Comparison of ENCODE assay signal across 8 mouse cellular contexts in genomic region chr5:137347856-137348255, GRCm38 (mm10). TPM values are rescaled to one million over a fixed set of nuclear protein-coding genes. Genes with fewer than 3 reads are reported as not detected.
DNase-seq lines count a peak whose midpoint lies in the region; ATAC-seq lines count a peak whose summit lies in the region.

No protein-coding gene starts in this region.

- H3K27me3 ChIP-seq in heart, embryonic 14.5 days (ENCODE audit: control insufficient read depth, insufficient read depth, low read length), result no peaks in the 10 kb centered on the region
- peaks cover 26% of the 10 kb centered on the region for H3K27me3 ChIP-seq in neural tube, embryonic 15.5 days (replicated peaks)

- peak overlapping the region; percentile 94 to 98 for H3K27ac ChIP-seq in heart, embryonic 14.5 days (replicated peaks in 1 of 2; ENCODE audit: control insufficient read depth in 1 of 2, insufficient read depth in 1 of 2, low read depth in 2 of 2, low read length in 2 of 2)
- 0 out of 2 replicates have a peak overlapping the region, but pooled peaks have one; percentile 28 for H3K27ac ChIP-seq in neural tube, embryonic 15.5 days (replicated peaks)

- no peaks in the 10 kb centered on the region for H3K36me3 ChIP-seq in heart, embryonic 14.5 days (ENCODE audit: control insufficient read depth, insufficient read depth, low read length)
- no peaks in the 10 kb centered on the region for H3K36me3 ChIP-seq in neural tube, embryonic 15.5 days

- H3K4me2 ChIP-seq in heart, embryonic 14.5 days (ENCODE audit: low read length), result peak overlapping the region; percentile 78
- H3K4me2 ChIP-seq in neural tube, embryonic 15.5 days, result peak overlapping the region; percentile 94; the same call in 1 of the 2 replicates

- DNase-seq in kidney, adult 18-20 months, result peak; percentile 45
- DNase-seq in kidney, adult 11 months, result no peak
- peak; percentile 29 to 53 for DNase-seq in kidney, postnatal 4 days
- no peak for DNase-seq in layer of hippocampus, adult 9-10 months (ENCODE audit: low spot score)
- DNase-seq in gastrocnemius, postnatal 10 days, result no peak

- H3K4me3 ChIP-seq in heart, embryonic 14.5 days (ENCODE audit: control insufficient read depth in 1 of 2, insufficient read depth in 1 of 2, low read depth in 1 of 2, low read length in 2 of 2), result no peak overlapping the region
- no peak overlapping the region for H3K4me3 ChIP-seq in neural tube, embryonic 15.5 days (replicated peaks)

- H3K9me3 ChIP-seq in heart, embryonic 14.5 days (ENCODE audit: control insufficient read depth, low read length), result no peaks in the 10 kb centered on the region
- no peaks in the 10 kb centered on the region for H3K9me3 ChIP-seq in neural tube, embryonic 15.5 days (replicated peaks)

- 28% methylated on average over 7 of the region's 7 CpGs for WGBS in heart, embryonic 14.5 days
- WGBS in neural tube, embryonic 15.5 days, result 34% methylated on average over 7 of the region's 7 CpGs

- no peak for ATAC-seq in heart, embryonic 14.5 days (ENCODE audit: insufficient number of reproducible peaks, insufficient read depth, low FRiP score, low read depth)
- ATAC-seq in neural tube, embryonic 15.5 days (ENCODE audit: low FRiP score), result no peak
- ATAC-seq in erythroid progenitor cell, adult 5-6 weeks (replicated peaks; ENCODE audit: low FRiP score, poor library complexity, severe bottlenecking), result no peak

- H3K4me1 ChIP-seq in heart, embryonic 14.5 days (ENCODE audit: control insufficient read depth in 2 of 2, insufficient read depth in 2 of 2, low read length in 2 of 2), result peaks cover 30 to 47% of the 10 kb centered on the region in 2 experiments
- peaks cover 43% of the 10 kb centered on the region for H3K4me1 ChIP-seq in neural tube, embryonic 15.5 days

- 0 out of 2 replicates have a peak overlapping the region, but pooled peaks have one; percentile 68 for H3K9ac ChIP-seq in heart, embryonic 14.5 days (ENCODE audit: low read length)
- no peak overlapping the region for H3K9ac ChIP-seq in neural tube, embryonic 15.5 days (replicated peaks)

RNA-seq across cellular contexts. Expression of gene Ephb4, which starts 2.1 kb away (rescaled TPM):
- polyA plus RNA-seq in heart, embryonic 14.5 days (2014; fragmentation: Nextera tagmentation; extraction: Ambion mirVana), result 38.2 and 40.5 TPM in 2 replicates
- polyA plus RNA-seq in neural tube, embryonic 15.5 days (2015; fragmentation: Nextera tagmentation; extraction: Ambion mirVana), result 6.9 and 11.5 TPM in 2 replicates
- 0.42 TPM in 1 of 2 replicates, not detected in the other for total RNA-seq in erythroid progenitor cell, adult 5-6 weeks (2015; ENCODE audit: low replicate concordance)
- total RNA-seq in erythroid progenitor cell, adult 5-6 weeks (2017; ENCODE audit: low replicate concordance), result not detected in 2 replicates
- total RNA-seq in gastrocnemius, postnatal 10 days (2021), result 10 to 100 TPM; 30.6 to 38.8 TPM

RNA-seq across cellular contexts. Expression of gene Slc12a9, which starts 14.5 kb away (rescaled TPM):
- 5.3 and 5.7 TPM in 2 replicates for polyA plus RNA-seq in heart, embryonic 14.5 days (2014; fragmentation: Nextera tagmentation; extraction: Ambion mirVana)
- 26.5 and 26.8 TPM in 2 replicates for polyA plus RNA-seq in neural tube, embryonic 15.5 days (2015; fragmentation: Nextera tagmentation; extraction: Ambion mirVana)
- 0.72 and 1.7 TPM in 2 replicates for total RNA-seq in erythroid progenitor cell, adult 5-6 weeks (2015; ENCODE audit: low replicate concordance)
- 0.15 and 0.64 TPM in 2 replicates for total RNA-seq in erythroid progenitor cell, adult 5-6 weeks (2017; ENCODE audit: low replicate concordance)
- 1 to 10 TPM; 4.2 to 7.4 TPM for total RNA-seq in gastrocnemius, postnatal 10 days (2021)

RNA-seq across cellular contexts. Expression of gene Trip6, which starts 33.7 kb away (rescaled TPM):
- polyA plus RNA-seq in heart, embryonic 14.5 days (2014; fragmentation: Nextera tagmentation; extraction: Ambion mirVana), result 32.3 and 38.9 TPM in 2 replicates
- polyA plus RNA-seq in neural tube, embryonic 15.5 days (2015; fragmentation: Nextera tagmentation; extraction: Ambion mirVana), result 14.0 and 26.0 TPM in 2 replicates
- 1.4 TPM in 1 of 2 replicates, not detected in the other for total RNA-seq in erythroid progenitor cell, adult 5-6 weeks (2015; ENCODE audit: low replicate concordance)
- 1.8 and 7.2 TPM in 2 replicates for total RNA-seq in erythroid progenitor cell, adult 5-6 weeks (2017; ENCODE audit: low replicate concordance)
- 10 to 100 TPM; 13.1 to 17.3 TPM for total RNA-seq in gastrocnemius, postnatal 10 days (2021)

RNA-seq across cellular contexts. Expression of gene Srrt, which starts 40.4 kb away (rescaled TPM):
- polyA plus RNA-seq in heart, embryonic 14.5 days (2014; fragmentation: Nextera tagmentation; extraction: Ambion mirVana), result 58.6 and 69.9 TPM in 2 replicates
- polyA plus RNA-seq in neural tube, embryonic 15.5 days (2015; fragmentation: Nextera tagmentation; extraction: Ambion mirVana), result 90.7 and 94.3 TPM in 2 replicates
- total RNA-seq in erythroid progenitor cell, adult 5-6 weeks (2015; ENCODE audit: low replicate concordance), result 235 and 247 TPM in 2 replicates
- total RNA-seq in erythroid progenitor cell, adult 5-6 weeks (2017; ENCODE audit: low replicate concordance), result 557 and 577 TPM in 2 replicates
- total RNA-seq in gastrocnemius, postnatal 10 days (2021), result 10 to 100 TPM; 58.1 to 93.2 TPM

RNA-seq across cellular contexts. Expression of gene Ufsp1, which starts 53.4 kb away (rescaled TPM):
- polyA plus RNA-seq in heart, embryonic 14.5 days (2014; fragmentation: Nextera tagmentation; extraction: Ambion mirVana), result 7.1 and 7.4 TPM in 2 replicates
- polyA plus RNA-seq in neural tube, embryonic 15.5 days (2015; fragmentation: Nextera tagmentation; extraction: Ambion mirVana), result 29.0 and 29.5 TPM in 2 replicates
- total RNA-seq in erythroid progenitor cell, adult 5-6 weeks (2015; ENCODE audit: low replicate concordance), result 50.8 and 61.2 TPM in 2 replicates
- total RNA-seq in erythroid progenitor cell, adult 5-6 weeks (2017; ENCODE audit: low replicate concordance), result 27.8 and 30.2 TPM in 2 replicates
- 10 to 100 TPM; 37.2 to 43.6 TPM for total RNA-seq in gastrocnemius, postnatal 10 days (2021)

Comparison
In these comparisons a context has a peak if more than half of its experiments do, and no peak if none do; other contexts are left out.
1. DNase-seq: peak in kidney, adult 18-20 months (single experiment) and kidney, postnatal 4 days (2 of 2); none in kidney, adult 11 months (single experiment), layer of hippocampus, adult 9-10 months (single experiment) and gastrocnemius, postnatal 10 days (single experiment).
2. RNA of gene Ephb4, which starts 2.1 kb away (total RNA-seq): 30.6 to 38.8 TPM in gastrocnemius, postnatal 10 days; 0.42 TPM in erythroid progenitor cell, adult 5-6 weeks; every median in the first group is over 10 times any median in the second.